Mouse (Mus musculus) frontal cortex, postnatal 14 days (tissue): Measurements from ENCODE around the gene Tasp1.
"Not testable (repeated sequence)": the region's sequence is repeated elsewhere in the genome, so short reads cannot be mapped to it uniquely, and the experiment has no call there.

Experiments
- DNase-seq, 2 experiments: peaks; one replicate each; pipeline ENCODE4 v3.0.0; 2022; ENCODE audit warnings: low spot score in 2 of 2

Tasp1 gene

GRCm38 (mm10) chr2:140058125-140058524 lies 8.5 kb downstream of the Tasp1 start:
- DNase-seq, result no peak

GRCm38 (mm10) chr2:140051607-140052126 lies 14.9 kb downstream of the Tasp1 start:
- DNase-seq, result no peak

GRCm38 (mm10) chr2:140042522-140043131 lies 24.0 kb downstream of the Tasp1 start:
- no peak for DNase-seq

- DNase-seq, result no peak
These were observed 24.5 kb downstream of the Tasp1 start for GRCm38 (mm10) chr2:140042081-140042480.

- no peak for DNase-seq
These were observed 29.1 kb downstream of the Tasp1 start for GRCm38 (mm10) chr2:140037459-140037858.

GRCm38 (mm10) chr2:140036854-140037253 lies 29.8 kb downstream of the Tasp1 start:
- no peak for DNase-seq

GRCm38 (mm10) chr2:140024937-140025336 lies 41.7 kb downstream of the Tasp1 start:
- DNase-seq, result no peak

GRCm38 (mm10) chr2:140007406-140007805 lies 59.2 kb downstream of the Tasp1 start:
- DNase-seq, result no peak

GRCm38 (mm10) chr2:139998170-139998569 lies 68.4 kb downstream of the Tasp1 start:
- DNase-seq, result no peak

- DNase-seq, result not testable (repeated sequence)
These were observed 76.7 kb downstream of the Tasp1 start for GRCm38 (mm10) chr2:139989907-139990306.

GRCm38 (mm10) chr2:139967451-139967850 lies 99.2 kb downstream of the Tasp1 start:
- DNase-seq, result no peak

- DNase-seq, result no peak
These were observed 100.3 kb downstream of the Tasp1 start for GRCm38 (mm10) chr2:139966288-139966687.

- no peak for DNase-seq
These were observed 117.8 kb downstream of the Tasp1 start for GRCm38 (mm10) chr2:139948843-139949242.

- no peak for DNase-seq
These were observed 129.0 kb downstream of the Tasp1 start for GRCm38 (mm10) chr2:139937581-139937980.

GRCm38 (mm10) chr2:139934577-139934976 lies 132.0 kb downstream of the Tasp1 start:
- no peak for DNase-seq

GRCm38 (mm10) chr2:139934033-139934572 lies 132.5 kb downstream of the Tasp1 start:
- no peak for DNase-seq

GRCm38 (mm10) chr2:139932211-139932610 lies 134.4 kb downstream of the Tasp1 start:
- no peak for DNase-seq

GRCm38 (mm10) chr2:139924937-139925336 lies 141.7 kb downstream of the Tasp1 start:
- no peak for DNase-seq

GRCm38 (mm10) chr2:139921395-139921794 lies 145.2 kb downstream of the Tasp1 start:
- DNase-seq, result not testable (repeated sequence)

- DNase-seq, result no peak
These were observed 146.8 kb downstream of the Tasp1 start for GRCm38 (mm10) chr2:139919757-139920156.

GRCm38 (mm10) chr2:139906441-139907157 lies 160.0 kb downstream of the Tasp1 start:
- no peak for DNase-seq

GRCm38 (mm10) chr2:139891405-139892089 lies 175.1 kb downstream of the Tasp1 start:
- no peak for DNase-seq
